Mouse (Mus musculus) lung, postnatal 0 days (tissue): ENCODE measurements around the gene Smg8. TPM values are rescaled to one million over a fixed set of nuclear protein-coding genes. Genes with fewer than 3 reads are reported as not detected.

ENCODE experiments used
- ATAC-seq: fragments of 200-750 bp; cut with Nextera tagmentation; 2 replicates; pipeline ENCODE4 v1.8.0; 2017; ENCODE audit warnings: moderate library complexity
- DNase-seq: peaks from one replicate; pipeline ENCODE4 v3.0.0-alpha.2; 2016; ENCODE audit warnings: low spot score
- H3K27ac ChIP-seq: fragments of 300-500 bp; sonication (generic); 2 replicates; pipeline ENCODE4 v1.5.1; 2014; ENCODE audit warnings: antibody characterized with exemption, mild to moderate bottlenecking, low read length, mixed read lengths
- H3K27me3 ChIP-seq: fragments of 300-500 bp; sonication (generic); replicated peaks from 2 replicates; pipeline ENCODE4 v1.6.1; 2014; ENCODE audit warnings: low read length, mixed read lengths; ENCODE audit not compliant: insufficient read depth
- H3K36me3 ChIP-seq: fragments of 300-500 bp; sonication (generic); 2 replicates; pipeline ENCODE4 v1.6.1; 2014; ENCODE audit warnings: low read length, mixed read lengths; ENCODE audit not compliant: insufficient read depth
- H3K4me1 ChIP-seq: fragments of 300-500 bp; sonication (generic); 2 replicates; pipeline ENCODE4 v1.6.1; 2014; ENCODE audit warnings: antibody characterized with exemption, low read depth, low read length, mixed read lengths; ENCODE audit not compliant: insufficient read depth
- H3K4me2 ChIP-seq: fragments of 300-500 bp; sonication (generic); replicated peaks from 2 replicates; pipeline ENCODE4 v1.6.1; 2014; ENCODE audit warnings: low read depth, mild to moderate bottlenecking, low read length, moderate library complexity, mixed read lengths
- H3K4me3 ChIP-seq: fragments of 300-500 bp; sonication (generic); 2 replicates; pipeline ENCODE4 v1.5.1; 2014; ENCODE audit warnings: low read depth, low read length
- H3K9ac ChIP-seq: fragments of 300-500 bp; sonication (generic); replicated peaks from 2 replicates; pipeline ENCODE4 v1.6.1; 2014; ENCODE audit warnings: low read depth, mild to moderate bottlenecking
- H3K9me3 ChIP-seq: fragments of 300-500 bp; sonication (generic); 2 replicates; pipeline ENCODE4 v1.6.1; 2016; ENCODE audit warnings: low read length, mixed read lengths
- CTCF ChIP-seq: IDR thresholded peaks from 2 replicates; pipeline ENCODE4 v1.5.1; 2016; ENCODE audit warnings: antibody characterized with exemption, mild to moderate bottlenecking
- EP300 ChIP-seq: IDR thresholded peaks from 2 replicates; pipeline ENCODE4 v1.6.1; 2016; ENCODE audit warnings: antibody characterized with exemption, mild to moderate bottlenecking, control low read depth
- WGBS: fragments of 180-500 bp; shearing (Covaris S2); extraction: QIAGEN DNeasy Blood & Tissue Kit; methylation state at CpG from one replicate; pipeline ENCODE4 v1.1.7; 2014; 5-methylcytosine and 5-hydroxymethylcytosine counted together
- polyA plus RNA-seq: library from polyadenylated mRNA; unstranded; fragments of >200 nt; fragmentation: Nextera tagmentation; extraction: Ambion mirVana; gene quantifications from 2 replicates; pipeline ENCODE4 v1.2.1, GENCODE M21; 2015

Smg8 gene
- polyA plus RNA-seq: 10.8 and 10.9 TPM in 2 replicates

GRCm38 (mm10) chr11:87086290-87086984, at the start of gene Smg8:
Smg8 (minus strand) TSS chr11:87086774.
- no peak for TF ChIP-seq CTCF
- peak; percentile 25; the same call in 1 of the 2 replicates for TF ChIP-seq EP300
- DNase-seq (peak; percentile 98), ATAC-seq (peak; percentile 98)
- Histone ChIP-seq H3K36me3 (0 out of 2 replicates have a peak, but pooled peaks cover 6% of the 10 kb centered on the region), H3K9ac (peak within 1 kb of the TSS; percentile 87), H3K9me3 (no peaks in the 10 kb centered on the region), H3K4me3 (peak within 1 kb of the TSS; percentile 95), H3K27me3 (no peaks in the 10 kb centered on the region), H3K4me1 (peaks cover 14% of the 10 kb centered on the region), H3K27ac (peak within 1 kb of the TSS; percentile 71), H3K4me2 (peak within 1 kb of the TSS; percentile 83)
- under 1% methylated on average over 39 of the region's 43 CpGs for WGBS

DNA sequence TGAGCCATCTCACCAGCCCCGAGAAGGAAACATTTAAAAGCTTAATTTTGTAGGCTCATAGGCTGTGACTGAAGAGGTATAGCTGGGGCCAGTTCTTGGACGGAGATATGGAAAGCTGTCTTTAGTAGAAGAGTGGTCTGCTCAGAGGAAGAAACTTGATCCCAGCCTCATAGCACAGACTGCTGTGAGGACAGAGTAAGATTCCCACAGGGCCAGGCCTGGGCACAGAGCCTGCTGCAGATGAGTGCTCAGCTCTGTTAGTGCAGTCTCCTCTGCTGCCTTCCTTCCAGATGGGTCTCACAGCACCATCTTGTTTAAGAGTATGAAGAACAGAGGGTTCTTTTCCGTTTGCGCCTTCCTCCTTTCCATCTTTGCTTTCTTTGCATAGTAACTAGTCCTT, 49.7 kb upstream of the Smg8 start:
- no peaks in the 10 kb centered on the region for H3K27me3 ChIP-seq
- no peaks in the 10 kb centered on the region for H3K9me3 ChIP-seq
- TF ChIP-seq CTCF (no peak), EP300 (no peak)
- no peak overlapping the region for H3K9ac ChIP-seq
- 84% methylated on average over 4 of the region's 4 CpGs for WGBS
- no peak overlapping the region for H3K4me2 ChIP-seq
- DNase-seq: no peak
- no peak overlapping the region for H3K27ac ChIP-seq
- no peak overlapping the region for H3K4me3 ChIP-seq
- no peaks in the 10 kb centered on the region for H3K4me1 ChIP-seq
- H3K36me3 ChIP-seq: no peaks in the 10 kb centered on the region
- ATAC-seq: no peak

- Histone ChIP-seq H3K4me2 (peak within 1 kb of the TSS; percentile 96), H3K4me1 (peaks cover 4% of the 10 kb centered on the region; the same call in 1 of the 2 replicates), H3K9me3 (no peaks in the 10 kb centered on the region), H3K9ac (peak within 1 kb of the TSS; percentile 64), H3K27me3 (no peaks in the 10 kb centered on the region), H3K4me3 (peak within 1 kb of the TSS; percentile 91), H3K27ac (peak within 1 kb of the TSS; percentile 79), H3K36me3 (peaks cover 8% of the 10 kb centered on the region; the same call in 1 of the 2 replicates)
- DNase-seq: peak; percentile 96
- ATAC-seq: peak; percentile 95
- TF ChIP-seq EP300: no peak
- under 1% methylated on average over 94 of the region's 105 CpGs for WGBS
Observed at GRCm38 (mm10) chr11:87126824-87127816, 40.5 kb upstream of the Smg8 start, which contains the start of gene Trim37. Trim37 (plus strand) TSS chr11:87127077.

- no peaks in the 10 kb centered on the region for H3K27me3 ChIP-seq
- H3K9ac ChIP-seq: peak overlapping the region; percentile 64; the same call in 1 of the 2 replicates
- peak overlapping the region; percentile 91 for H3K4me3 ChIP-seq
- H3K9me3 ChIP-seq: no peaks in the 10 kb centered on the region
- peak overlapping the region; percentile 79 for H3K27ac ChIP-seq
- no peak for TF ChIP-seq CTCF
- no peak for TF ChIP-seq EP300
- peak; percentile 16 for DNase-seq
- H3K4me1 ChIP-seq: peaks cover 4% of the 10 kb centered on the region; the same call in 1 of the 2 replicates
- H3K4me2 ChIP-seq: peak overlapping the region; percentile 96
- peaks cover 8% of the 10 kb centered on the region; the same call in 1 of the 2 replicates for H3K36me3 ChIP-seq
- WGBS: 2% methylated on average over 12 of the region's 12 CpGs
- no peak for ATAC-seq
Observed at GRCm38 (mm10) chr11:87126281-87126823, 39.8 kb upstream of the Smg8 start.

DNA sequence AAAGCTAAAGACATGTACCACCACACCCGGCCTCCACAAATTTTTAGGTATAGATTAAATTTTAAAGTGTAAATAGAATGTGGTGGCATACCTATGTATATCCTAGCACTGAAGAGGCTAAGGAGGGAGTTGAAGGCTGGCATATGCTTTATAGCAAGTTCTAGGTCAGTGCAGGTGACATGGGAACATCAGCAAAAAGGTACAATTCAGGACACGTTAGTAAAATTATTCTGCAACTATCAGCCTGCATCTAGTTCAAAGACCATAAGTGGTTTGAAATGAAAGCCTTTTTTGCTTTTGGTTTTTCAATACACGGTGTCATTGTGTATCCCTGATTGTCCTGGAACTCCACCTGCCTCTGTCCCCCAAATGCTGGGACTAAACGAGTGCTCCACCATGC, 39.0 kb upstream of the Smg8 start:
- Histone ChIP-seq H3K4me3 (no peak overlapping the region), H3K27ac (no peak overlapping the region), H3K4me1 (peaks cover 4% of the 10 kb centered on the region; the same call in 1 of the 2 replicates), H3K27me3 (no peaks in the 10 kb centered on the region), H3K9me3 (no peaks in the 10 kb centered on the region), H3K4me2 (no peak overlapping the region), H3K36me3 (peaks cover 8% of the 10 kb centered on the region; the same call in 1 of the 2 replicates), H3K9ac (no peak overlapping the region)
- TF ChIP-seq EP300 (no peak), CTCF (no peak)
- no peak for ATAC-seq
- 44% methylated on average over 4 of the region's 4 CpGs for WGBS
- DNase-seq: no peak

- H3K9me3 ChIP-seq: no peaks in the 10 kb centered on the region
- no peak overlapping the region for H3K4me3 ChIP-seq
- TF ChIP-seq CTCF: no peak
- TF ChIP-seq EP300: no peak
- no peak for ATAC-seq
- H3K4me2 ChIP-seq: no peak overlapping the region
- WGBS: 59% methylated on average over 8 of the region's 8 CpGs
- H3K4me1 ChIP-seq: no peaks in the 10 kb centered on the region
- no peak overlapping the region for H3K9ac ChIP-seq
- H3K27ac ChIP-seq: no peak overlapping the region
- peak; percentile 8 for DNase-seq
- H3K27me3 ChIP-seq: no peaks in the 10 kb centered on the region
- peaks cover 8% of the 10 kb centered on the region; the same call in 1 of the 2 replicates for H3K36me3 ChIP-seq
Observed at GRCm38 (mm10) chr11:87121864-87122263, 35.3 kb upstream of the Smg8 start.
